Mouse (Mus musculus): ENCODE data around the gene Tcaf2. TPM values are rescaled to one million over a fixed set of nuclear protein-coding genes. Genes with fewer than 3 reads are reported as not detected.

Tcaf2 gene
- total RNA-seq (2015; ENCODE audit: low replicate concordance) (not detected in 2 replicates), total RNA-seq (2017; ENCODE audit: low replicate concordance) (not detected in 2 replicates)

GRCm38 (mm10) chr6:42644912-42645549 is at the start of gene Tcaf2:
TSS of gene Tcaf2 (minus strand) at chr6:42645254.
- 0 out of 2 replicates have a peak, but pooled peaks have one; percentile 39 for ATAC-seq (replicated peaks; ENCODE audit: low FRiP score, poor library complexity, severe bottlenecking)

GRCm38 (mm10) chr6:42692517-42693190 is 47.6 kb upstream of the Tcaf2 start:
- peak; percentile 34; the same call in 1 of the 2 replicates for ATAC-seq (replicated peaks; ENCODE audit: low FRiP score, poor library complexity, severe bottlenecking)

- ATAC-seq (replicated peaks; ENCODE audit: low FRiP score, poor library complexity, severe bottlenecking) = no peak
These were observed 47.1 kb upstream of the Tcaf2 start for GRCm38 (mm10) chr6:42692154-42692516.

GRCm38 (mm10) chr6:42689761-42690160 is 44.7 kb upstream of the Tcaf2 start:
- ATAC-seq (replicated peaks; ENCODE audit: low FRiP score, poor library complexity, severe bottlenecking) = no peak

GRCm38 (mm10) chr6:42687907-42688306 is 42.9 kb upstream of the Tcaf2 start:
- no peak for ATAC-seq (replicated peaks; ENCODE audit: low FRiP score, poor library complexity, severe bottlenecking)

GRCm38 (mm10) chr6:42680077-42680476 is 35.0 kb upstream of the Tcaf2 start:
- ATAC-seq (replicated peaks; ENCODE audit: low FRiP score, poor library complexity, severe bottlenecking) = no peak

- no peak for ATAC-seq (replicated peaks; ENCODE audit: low FRiP score, poor library complexity, severe bottlenecking)
These were observed 31.0 kb upstream of the Tcaf2 start for GRCm38 (mm10) chr6:42676011-42676410.

- no peak for ATAC-seq (replicated peaks; ENCODE audit: low FRiP score, poor library complexity, severe bottlenecking)
These were observed 26.7 kb upstream of the Tcaf2 start for GRCm38 (mm10) chr6:42671767-42672166.

- no peak for ATAC-seq (replicated peaks; ENCODE audit: low FRiP score, poor library complexity, severe bottlenecking)
These were observed 22.7 kb upstream of the Tcaf2 start for GRCm38 (mm10) chr6:42667722-42668121.

- no peak for ATAC-seq (replicated peaks; ENCODE audit: low FRiP score, poor library complexity, severe bottlenecking)
These were observed 16.7 kb upstream of the Tcaf2 start for GRCm38 (mm10) chr6:42661739-42662138.

GRCm38 (mm10) chr6:42634393-42634792 is 10.7 kb downstream of the Tcaf2 start:
- no peak for ATAC-seq (replicated peaks; ENCODE audit: low FRiP score, poor library complexity, severe bottlenecking)

- ATAC-seq (replicated peaks; ENCODE audit: low FRiP score, poor library complexity, severe bottlenecking) = no peak
These were observed 13.7 kb downstream of the Tcaf2 start for GRCm38 (mm10) chr6:42631395-42631794.

- no peak for ATAC-seq (replicated peaks; ENCODE audit: low FRiP score, poor library complexity, severe bottlenecking)
These were observed 28.1 kb downstream of the Tcaf2 start for GRCm38 (mm10) chr6:42616904-42617303.

GRCm38 (mm10) chr6:42612218-42612617 is 32.8 kb downstream of the Tcaf2 start:
- no peak for ATAC-seq (replicated peaks; ENCODE audit: low FRiP score, poor library complexity, severe bottlenecking)

- no peak for ATAC-seq (replicated peaks; ENCODE audit: low FRiP score, poor library complexity, severe bottlenecking)
These were observed 34.0 kb downstream of the Tcaf2 start for GRCm38 (mm10) chr6:42610954-42611522.

- ATAC-seq (replicated peaks; ENCODE audit: low FRiP score, poor library complexity, severe bottlenecking) = no peak
These were observed 47.5 kb downstream of the Tcaf2 start, which contains the start of gene Tcaf3 for GRCm38 (mm10) chr6:42597592-42597991. TSS of gene Tcaf3 (minus strand) at chr6:42597692.

- no peak for ATAC-seq (replicated peaks; ENCODE audit: low FRiP score, poor library complexity, severe bottlenecking)
These were observed 51.7 kb downstream of the Tcaf2 start for GRCm38 (mm10) chr6:42593138-42593882.

- ATAC-seq (replicated peaks; ENCODE audit: low FRiP score, poor library complexity, severe bottlenecking) = no peak
These were observed 58.5 kb downstream of the Tcaf2 start for GRCm38 (mm10) chr6:42586569-42586968.

GRCm38 (mm10) chr6:42583488-42583872 is 61.6 kb downstream of the Tcaf2 start:
- no peak for ATAC-seq (replicated peaks; ENCODE audit: low FRiP score, poor library complexity, severe bottlenecking)

GRCm38 (mm10) chr6:42582741-42583487 is 62.1 kb downstream of the Tcaf2 start:
- no peak for ATAC-seq (replicated peaks; ENCODE audit: low FRiP score, poor library complexity, severe bottlenecking)

Data from erythroid progenitor cell, adult 5-6 weeks (primary cell).